Mouse (Mus musculus) testis, adult 2 months (tissue): ENCODE results near the gene Pigc.

Experiments
- CTCF ChIP-seq: fragments of 200-500 bp; IDR thresholded peaks from 2 replicates; pipeline ENCODE4 v1.5.1; 2012; ENCODE audit warnings: low read depth, mild to moderate bottlenecking, inconsistent platforms, low read length, moderate library complexity; ENCODE audit not compliant: control insufficient read depth, insufficient read depth, insufficient replicate concordance
- POLR2A ChIP-seq: fragments of 200-500 bp; IDR thresholded peaks from 2 replicates; pipeline ENCODE4 v1.6.1; 2012; ENCODE audit warnings: low read depth, mild to moderate bottlenecking, inconsistent platforms, low read length, moderate library complexity; ENCODE audit not compliant: control insufficient read depth

GRCm38 (mm10) chr1:161977331-161977730, 8.3 kb downstream of the Pigc start:
- no peak for TF ChIP-seq CTCF
- no peak for TF ChIP-seq POLR2A
